Mouse (Mus musculus) urinary bladder, adult 2 months (tissue): ENCODE data around the gene Myrip. TPM values are rescaled to one million over a fixed set of nuclear protein-coding genes. Genes with fewer than 3 reads are reported as not detected.

Experiments used
- DNase-seq: peaks from one replicate; pipeline ENCODE4 v3.0.0; 2022; ENCODE audit warnings: low spot score
- polyA plus RNA-seq: library from polyadenylated mRNA; depleted of rRNA; stranded (reverse); fragments of >200 nt; gene quantifications from 2 replicates; pipeline ENCODE4 v1.2.3, GENCODE M21; 2012

The Myrip gene
- polyA plus RNA-seq, 1 experiment, result 2.0 TPM

- DNase-seq, result no peak
These were observed 154.7 kb downstream of the Myrip start for GRCm38 (mm10) chr9:120455768-120456655.

GRCm38 (mm10) chr9:120470431-120470830 is 169.1 kb downstream of the Myrip start:
- DNase-seq, result no peak

DNA sequence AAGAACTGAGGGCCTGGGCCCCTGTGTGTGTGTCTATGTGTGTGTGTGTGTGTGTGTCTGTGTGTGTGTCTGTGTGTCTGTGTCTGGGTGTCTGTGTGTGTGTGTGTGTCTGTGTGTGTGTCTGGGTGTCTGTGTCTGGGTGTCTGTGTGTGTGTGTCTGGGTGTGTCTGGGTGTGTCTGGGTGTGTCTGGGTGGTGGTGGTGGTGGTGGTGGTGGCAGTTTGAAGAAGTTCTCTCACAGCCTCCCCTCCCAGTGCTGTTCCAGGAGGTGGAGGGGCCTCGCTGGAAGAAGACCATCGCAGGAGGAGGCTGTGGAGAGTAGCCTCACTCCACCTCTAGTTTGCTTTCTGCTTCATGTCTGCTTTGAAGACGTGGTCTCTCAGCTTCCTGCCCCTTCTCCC is 180.3 kb downstream of the Myrip start:
- no peak for DNase-seq

- DNase-seq, result no peak
These were observed 181.1 kb downstream of the Myrip start for GRCm38 (mm10) chr9:120482382-120482781.

GRCm38 (mm10) chr9:120483101-120483500 is 181.8 kb downstream of the Myrip start:
- no peak for DNase-seq

DNA sequence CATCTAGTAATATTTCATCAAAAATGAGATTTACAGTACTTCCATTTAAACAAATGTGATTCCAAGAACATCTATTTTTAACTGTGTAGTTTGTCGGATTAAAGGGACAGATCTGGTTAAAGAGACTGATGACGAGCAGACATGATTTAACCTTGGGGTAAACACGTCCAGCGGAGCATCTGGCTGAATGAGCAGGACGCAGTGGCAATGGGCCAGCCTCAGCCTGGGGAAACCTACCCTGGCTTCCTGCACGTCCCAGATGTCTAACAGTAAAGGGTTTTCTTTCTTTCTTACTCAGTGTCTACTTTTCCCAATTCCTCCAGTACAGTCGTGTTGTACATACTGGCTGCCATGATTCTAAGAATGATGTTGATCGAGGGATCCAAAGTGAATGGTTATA is 185.8 kb downstream of the Myrip start:
- DNase-seq, result no peak

DNA sequence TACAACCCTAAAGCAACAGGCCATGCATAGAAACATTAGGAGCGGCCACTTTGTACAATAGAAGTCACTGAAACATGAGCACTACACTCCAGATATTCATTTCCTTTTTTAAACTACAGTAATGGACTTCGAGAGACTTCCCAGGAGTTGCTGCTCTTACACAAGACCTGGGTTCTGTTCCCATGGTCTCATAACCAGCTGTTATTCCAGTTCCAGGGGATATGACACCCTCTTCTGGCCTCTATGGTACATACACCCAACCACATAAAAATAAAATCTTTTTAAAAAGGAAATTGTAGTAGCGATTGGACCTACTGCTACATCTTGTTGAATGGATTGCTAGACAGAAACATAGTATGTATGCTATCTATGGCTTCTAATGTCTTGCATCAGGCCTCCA is 190.2 kb downstream of the Myrip start:
- DNase-seq, result no peak

DNA sequence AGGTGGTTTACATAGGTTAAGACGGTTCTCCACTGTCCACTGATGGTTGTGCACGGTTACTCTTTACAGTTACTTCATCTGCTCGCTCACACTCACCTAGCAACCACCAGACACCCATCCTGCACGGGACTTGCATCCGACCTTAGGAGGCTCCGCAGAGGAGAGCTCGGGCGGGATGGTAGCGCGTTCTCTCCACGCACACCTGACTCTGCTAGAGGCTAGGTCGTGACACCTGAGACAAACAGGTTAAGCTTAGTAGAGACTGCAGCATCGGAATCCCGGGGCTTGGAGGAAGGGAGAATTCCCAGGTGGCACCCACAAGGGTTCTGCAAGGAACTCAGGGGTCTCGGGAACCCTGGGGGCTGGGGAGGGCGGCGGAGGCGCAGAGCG is 190.7 kb downstream of the Myrip start, which contains the start of gene Eif1b:
Gene Eif1b (plus strand): TSS at position 223 of the 390 bp plus-strand sequence.
- DNase-seq, result no peak

DNA sequence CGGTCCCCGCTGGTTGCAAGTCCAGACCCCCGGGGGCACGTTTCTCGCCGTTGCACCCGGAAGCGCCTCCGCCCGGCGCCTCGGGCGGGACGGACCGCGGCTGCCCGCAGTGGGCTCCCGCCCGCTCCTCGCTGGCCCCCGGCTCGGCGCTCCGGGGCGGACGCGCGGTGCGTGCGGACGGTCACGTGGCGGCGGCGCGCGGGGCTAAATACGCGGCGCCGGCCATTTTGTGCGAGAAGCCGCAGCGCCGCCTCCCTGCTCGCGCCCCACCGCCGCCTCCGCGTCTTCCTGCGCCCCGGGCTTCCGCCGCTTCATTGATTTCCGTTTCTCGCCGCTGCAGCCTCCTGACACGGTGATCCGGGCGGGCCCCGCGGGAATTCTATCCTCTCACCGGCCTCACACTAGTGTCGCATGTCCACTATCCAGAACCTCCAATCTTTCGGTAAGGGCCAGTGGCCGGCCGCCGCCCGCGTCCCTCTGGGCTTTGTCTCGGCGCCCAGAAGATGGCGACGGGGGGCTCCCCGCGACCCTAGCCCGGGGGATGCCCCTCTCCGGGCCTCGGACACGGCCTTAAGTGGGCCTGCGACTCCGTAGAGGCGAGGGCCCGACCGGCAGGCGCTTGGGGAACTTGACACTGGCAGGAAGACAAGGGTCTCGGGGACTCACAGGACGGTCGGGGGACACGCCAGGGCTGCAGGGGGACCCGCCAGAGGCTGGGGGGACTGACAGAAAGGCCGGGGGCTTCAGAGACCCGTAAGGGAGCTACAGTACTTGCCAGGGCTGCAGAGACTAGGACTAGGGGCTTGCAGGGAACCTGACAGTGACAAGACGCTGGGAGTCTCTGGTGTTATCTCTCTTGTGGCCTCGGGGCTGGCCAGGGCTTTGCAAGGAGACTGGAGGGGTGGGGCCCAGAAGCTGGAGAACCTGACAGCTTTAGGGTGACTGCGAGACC is 191.4 kb downstream of the Myrip start:
- DNase-seq, result peak; percentile 72

DNA sequence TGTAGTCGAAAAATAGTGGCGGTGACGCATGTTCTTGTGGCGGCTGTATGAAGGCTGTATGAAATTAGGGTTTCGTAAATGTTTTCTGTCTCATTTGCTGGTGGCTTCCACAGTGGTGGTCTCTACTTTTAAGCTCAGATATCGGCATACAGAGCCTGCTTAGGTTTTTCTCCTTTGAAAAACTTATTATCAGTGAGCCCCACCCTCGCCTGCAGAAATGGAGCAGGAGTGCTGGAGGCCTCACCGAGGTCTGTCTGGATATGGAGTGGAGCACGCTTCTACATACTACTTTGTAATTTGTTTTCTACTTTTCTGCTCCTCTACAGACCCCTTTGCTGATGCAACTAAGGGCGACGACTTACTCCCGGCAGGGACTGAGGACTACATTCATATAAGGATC is 192.5 kb downstream of the Myrip start:
- DNase-seq, result no peak

- DNase-seq, result peak; percentile 27
These were observed 195.4 kb downstream of the Myrip start for GRCm38 (mm10) chr9:120496691-120497090.

- DNase-seq, result no peak
These were observed 196.7 kb downstream of the Myrip start for GRCm38 (mm10) chr9:120497983-120498382.

DNA sequence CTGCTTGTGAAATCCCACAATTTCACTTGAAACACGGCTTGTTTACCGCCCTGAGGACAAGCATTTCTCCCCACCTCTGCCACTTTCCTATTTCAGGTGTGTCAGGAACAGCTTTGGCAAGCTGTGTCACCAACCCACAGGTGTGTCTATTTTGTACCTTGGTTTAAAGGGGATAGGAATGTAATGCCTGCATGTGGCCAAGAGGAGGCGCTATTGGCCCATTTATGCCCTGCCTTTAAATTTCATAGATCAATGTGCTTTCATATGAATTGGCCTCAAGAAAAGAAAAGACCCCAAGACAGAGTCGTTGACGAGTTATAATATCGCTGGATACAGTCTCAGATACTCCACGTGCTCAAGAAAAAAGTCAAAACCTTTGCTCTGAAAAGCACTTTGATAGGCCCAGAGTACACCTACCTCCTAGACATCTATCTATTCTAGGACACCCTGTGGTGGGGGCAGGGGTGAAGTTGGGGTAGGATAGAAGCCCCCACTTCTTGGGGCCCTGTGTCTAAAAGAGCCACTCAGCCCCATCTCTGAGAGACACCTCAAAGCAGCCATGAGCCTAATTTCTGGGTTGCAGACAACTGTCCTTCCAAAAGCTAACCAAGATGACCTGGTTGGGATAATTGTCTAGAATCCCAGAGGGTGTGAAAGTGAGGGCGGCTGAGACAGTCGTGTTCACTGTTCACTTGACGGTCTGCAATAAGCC is 200.0 kb downstream of the Myrip start:
- DNase-seq, result no peak

GRCm38 (mm10) chr9:120502013-120502412 is 200.7 kb downstream of the Myrip start:
- peak; percentile 34 for DNase-seq

DNA sequence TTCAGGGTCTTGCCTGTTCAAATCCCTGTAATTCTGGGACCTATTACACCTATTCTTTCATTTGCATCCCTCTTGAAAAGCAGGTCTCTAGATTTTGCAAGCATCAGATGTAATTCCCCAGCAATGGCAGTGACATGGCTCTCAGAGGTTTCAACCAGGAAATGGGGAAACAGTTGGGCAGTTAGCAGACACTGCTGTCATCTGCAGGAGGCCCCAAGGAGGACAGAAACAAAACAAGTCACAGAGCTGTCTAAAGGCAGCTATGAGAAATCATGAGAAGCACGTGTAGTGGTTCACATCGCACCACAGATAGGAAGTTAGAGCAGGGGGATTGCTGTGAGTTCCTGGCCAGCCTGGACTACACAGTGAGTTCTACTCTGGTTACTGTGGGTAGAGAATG is 203.1 kb downstream of the Myrip start:
- no peak for DNase-seq

DNA sequence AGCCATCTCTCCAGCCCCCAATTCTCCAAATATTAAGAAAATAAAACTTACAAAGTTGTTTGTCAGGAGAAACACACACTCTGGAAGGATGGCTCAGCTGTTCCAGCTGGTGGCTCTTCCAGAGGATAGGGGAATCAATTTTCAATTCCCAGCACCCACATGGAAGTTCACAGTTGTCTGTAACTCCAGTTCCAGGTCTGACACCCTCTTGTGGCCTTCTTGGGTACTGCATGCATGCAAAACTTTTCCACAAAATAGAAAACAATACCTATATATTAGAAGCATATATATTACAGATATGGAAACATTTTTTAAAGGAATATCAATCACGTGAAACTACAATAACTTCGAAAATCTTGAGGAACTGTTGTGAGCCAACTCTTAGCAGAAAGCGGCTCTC is 210.5 kb downstream of the Myrip start:
- DNase-seq, result no peak

DNA sequence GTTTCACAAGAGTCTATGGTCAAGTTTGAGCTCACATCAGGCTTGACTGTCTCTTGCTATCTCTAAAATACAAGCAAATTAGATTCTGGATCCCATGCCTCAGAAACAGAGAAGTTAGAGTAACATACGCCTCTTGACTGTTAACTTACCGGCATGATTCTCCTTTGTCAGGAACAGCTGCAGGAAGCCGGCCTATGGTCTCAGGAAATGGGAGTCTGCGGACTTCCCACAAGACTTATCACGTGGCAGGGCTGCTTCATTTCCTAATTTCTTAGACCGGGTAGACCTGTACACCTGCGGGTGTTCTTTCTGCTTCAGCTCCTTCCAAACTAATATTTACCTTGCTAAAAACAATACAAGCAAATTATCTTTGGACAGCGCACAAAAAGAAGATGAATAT is 215.4 kb downstream of the Myrip start:
- no peak for DNase-seq

DNA sequence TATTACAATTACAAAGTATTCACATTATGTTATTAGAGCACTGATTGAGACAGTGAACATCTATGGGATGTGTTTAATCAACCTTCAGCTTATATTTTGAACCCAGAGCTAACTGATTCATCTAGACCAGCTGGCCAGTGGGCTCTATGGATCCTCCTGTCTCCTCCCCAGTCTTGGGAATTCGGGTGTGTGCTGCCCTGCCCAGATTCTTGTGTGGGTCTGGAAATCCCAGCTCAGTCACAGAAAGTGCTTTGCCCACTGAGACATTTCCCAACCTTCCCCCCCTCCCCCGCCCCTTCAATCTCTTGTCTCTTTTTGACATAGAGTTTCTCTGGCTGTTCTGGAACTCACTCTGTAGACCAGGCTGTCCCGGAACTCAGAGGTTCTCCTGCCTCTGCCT is 217.6 kb downstream of the Myrip start:
- no peak for DNase-seq

DNA sequence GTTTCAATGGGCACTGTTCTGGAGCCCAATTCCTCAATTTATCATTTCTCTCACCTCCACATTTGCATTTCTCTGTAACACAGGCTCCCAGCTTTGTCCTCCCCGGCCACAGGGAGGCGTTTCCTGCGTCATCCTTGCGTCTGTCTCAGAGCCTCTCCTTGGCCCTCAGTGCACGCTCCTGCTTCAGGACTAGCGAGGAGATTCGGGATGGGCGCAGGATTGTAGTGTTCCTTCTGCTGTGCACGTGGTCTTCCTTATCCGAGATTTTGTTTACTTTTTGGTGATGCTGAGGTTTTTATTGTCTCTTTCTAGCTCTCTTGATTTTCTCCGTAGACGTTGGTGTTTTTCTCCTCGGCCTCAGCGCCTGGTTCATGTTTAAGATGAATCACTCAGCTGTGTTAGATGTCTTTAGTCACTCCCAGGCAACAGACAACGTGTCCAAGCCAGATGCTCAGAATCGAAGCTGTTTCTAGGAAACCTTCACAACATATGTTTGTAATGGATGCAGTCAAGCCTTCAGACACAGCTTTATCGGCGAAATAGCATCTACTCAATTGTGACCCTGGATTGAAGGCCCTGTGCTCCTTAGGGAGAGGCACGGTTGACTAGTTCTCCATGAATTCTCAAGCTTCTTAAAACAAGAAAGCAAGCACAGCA is 218.3 kb downstream of the Myrip start:
- DNase-seq, result no peak

- DNase-seq, result no peak
These were observed 219.8 kb downstream of the Myrip start for GRCm38 (mm10) chr9:120521161-120521560.
